Mouse (Mus musculus): ENCODE measurements around the gene Med13l. TPM values are rescaled to one million over a fixed set of nuclear protein-coding genes. Genes with fewer than 3 reads are reported as not detected.

The Med13l gene
- total RNA-seq, 2 experiments from 2014 or later: 25.1 to 25.6 TPM

- DNase-seq (ENCODE audit: low spot score): peak; percentile 39
These were observed 213.4 kb downstream of the Med13l start for GRCm38 (mm10) chr5:118773866-118774265.

GRCm38 (mm10) chr5:118776396-118776795 is 215.9 kb downstream of the Med13l start:
- DNase-seq (ENCODE audit: low spot score): no peak

GRCm38 (mm10) chr5:118781598-118781997 is 221.1 kb downstream of the Med13l start:
- peak; percentile 84 for DNase-seq (ENCODE audit: low spot score)

DNA sequence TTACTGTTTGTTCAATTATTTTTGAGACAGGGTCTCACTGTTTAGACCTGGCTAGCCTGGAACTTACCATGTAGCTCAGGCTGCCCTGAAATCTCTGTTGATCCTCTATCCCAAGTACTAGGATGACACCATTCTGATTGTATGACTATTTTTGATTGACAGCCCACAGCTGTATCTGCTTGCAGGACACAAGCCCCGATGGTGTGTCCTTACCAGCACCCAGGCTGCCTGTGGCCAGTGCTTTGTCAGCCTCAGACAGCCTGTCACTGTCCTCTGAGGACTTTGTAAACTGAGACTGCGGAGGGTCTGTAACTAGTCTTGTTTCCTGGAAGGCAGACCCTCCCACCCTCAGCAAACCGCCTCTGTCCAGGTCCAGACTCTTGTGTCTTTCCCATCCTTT is 221.7 kb downstream of the Med13l start:
- peak; percentile 50 for DNase-seq (ENCODE audit: low spot score)

DNA sequence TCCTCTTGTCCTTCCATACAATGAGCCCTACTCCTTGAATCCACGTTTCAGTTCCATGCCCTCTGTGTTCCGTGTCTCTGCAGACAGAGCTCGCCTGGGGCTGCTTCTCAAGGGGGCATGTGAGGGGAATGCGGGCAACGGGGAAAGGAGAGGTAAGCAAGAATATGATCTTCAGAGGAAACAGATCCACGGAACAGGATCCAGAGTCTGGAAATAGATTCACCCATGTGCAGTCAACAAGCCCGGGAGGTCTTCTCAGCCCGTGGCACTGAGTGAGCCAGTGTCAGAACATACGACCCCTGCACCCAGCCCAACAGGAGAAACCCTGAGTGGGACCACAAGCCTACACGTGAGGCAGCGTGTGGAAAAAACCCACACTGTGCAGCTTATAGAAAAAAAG is 228.7 kb downstream of the Med13l start:
- DNase-seq (ENCODE audit: low spot score): peak; percentile 66

DNA sequence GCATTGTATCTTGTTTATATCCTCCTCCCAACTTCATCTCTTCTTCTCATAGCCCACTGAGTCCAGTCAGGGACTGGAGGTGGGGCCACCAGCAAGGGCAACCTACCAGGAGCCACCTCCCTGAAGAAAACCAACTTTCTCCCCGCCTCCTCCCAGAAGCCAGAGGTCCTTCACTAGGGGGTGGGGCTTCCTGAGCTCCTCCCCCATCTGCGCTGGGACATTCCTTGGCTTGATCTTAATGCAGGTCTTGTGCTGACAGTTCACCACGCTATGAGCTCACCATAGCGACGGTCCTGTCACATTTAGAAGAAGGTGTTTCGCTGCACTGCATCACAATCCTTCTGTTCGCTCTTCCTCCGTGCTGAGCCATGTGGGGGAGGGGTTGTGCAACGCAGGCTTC is 229.3 kb downstream of the Med13l start:
- peak; percentile 77 for DNase-seq (ENCODE audit: low spot score)

- no peak for DNase-seq (ENCODE audit: low spot score)
These were observed 237.3 kb downstream of the Med13l start for GRCm38 (mm10) chr5:118797811-118798210.

- no peak for DNase-seq (ENCODE audit: low spot score)
These were observed 241.1 kb downstream of the Med13l start for GRCm38 (mm10) chr5:118801592-118801991.

DNA sequence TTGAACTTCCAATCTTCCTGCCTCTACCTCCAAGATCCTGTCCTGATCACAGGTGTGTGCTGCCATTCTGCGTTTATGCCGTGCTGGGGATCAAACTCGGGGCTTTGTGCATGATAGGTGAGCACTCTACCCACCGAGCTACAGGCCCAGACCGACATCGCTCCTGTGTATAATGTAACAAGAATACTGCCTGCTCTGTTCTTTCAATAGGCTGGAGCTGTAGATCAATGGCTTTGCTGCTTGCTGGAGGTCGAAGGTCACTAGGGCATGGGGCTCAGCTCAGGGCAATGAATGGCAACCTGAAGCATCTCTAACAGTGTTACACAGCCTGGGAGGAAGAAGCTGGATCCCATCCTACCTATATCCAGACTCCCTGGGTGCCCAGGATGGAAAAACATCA is 241.6 kb downstream of the Med13l start:
- DNase-seq (ENCODE audit: low spot score): no peak

- DNase-seq (ENCODE audit: low spot score): no peak
These were observed 248.5 kb downstream of the Med13l start for GRCm38 (mm10) chr5:118808946-118809345.

DNA sequence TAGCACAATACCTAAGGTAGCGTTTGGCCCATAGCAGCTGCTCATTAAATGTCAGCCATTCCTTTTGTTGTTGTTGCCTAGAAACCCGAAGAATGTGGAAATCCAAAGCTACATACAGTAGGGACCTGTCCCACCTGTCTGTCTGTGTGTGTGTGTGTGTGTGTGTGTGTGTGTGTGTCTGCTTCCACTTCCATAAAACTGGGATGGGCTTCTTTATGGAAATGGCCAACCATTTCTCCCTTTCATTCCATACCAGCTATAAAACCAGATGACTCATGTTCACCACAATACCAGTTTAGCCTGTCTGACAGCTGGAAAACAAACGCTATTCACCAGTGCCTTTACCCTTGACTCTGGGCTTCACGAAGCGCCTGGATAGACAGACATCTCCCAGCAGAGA is 249.1 kb downstream of the Med13l start:
- DNase-seq (ENCODE audit: low spot score): no peak

DNA sequence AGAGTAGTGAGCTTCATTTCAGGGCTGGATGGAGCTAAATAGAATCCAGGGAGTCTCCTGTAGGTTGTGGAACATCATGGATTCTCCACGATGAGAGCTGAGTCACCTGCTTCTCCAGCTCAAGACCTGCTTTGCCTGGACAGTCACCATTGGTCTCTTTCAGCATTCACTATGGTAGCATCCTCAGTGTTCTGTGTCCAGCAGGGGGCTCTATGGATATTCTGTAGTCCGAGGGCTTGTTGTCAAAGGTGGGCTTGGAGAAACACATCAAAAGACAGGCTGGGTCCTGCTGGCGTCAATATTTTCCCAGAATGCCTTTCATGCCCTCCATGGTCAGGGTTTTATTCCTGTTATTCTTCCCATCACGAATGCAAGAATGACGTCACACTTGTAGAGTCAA is 251.2 kb downstream of the Med13l start:
- DNase-seq (ENCODE audit: low spot score): no peak

DNA sequence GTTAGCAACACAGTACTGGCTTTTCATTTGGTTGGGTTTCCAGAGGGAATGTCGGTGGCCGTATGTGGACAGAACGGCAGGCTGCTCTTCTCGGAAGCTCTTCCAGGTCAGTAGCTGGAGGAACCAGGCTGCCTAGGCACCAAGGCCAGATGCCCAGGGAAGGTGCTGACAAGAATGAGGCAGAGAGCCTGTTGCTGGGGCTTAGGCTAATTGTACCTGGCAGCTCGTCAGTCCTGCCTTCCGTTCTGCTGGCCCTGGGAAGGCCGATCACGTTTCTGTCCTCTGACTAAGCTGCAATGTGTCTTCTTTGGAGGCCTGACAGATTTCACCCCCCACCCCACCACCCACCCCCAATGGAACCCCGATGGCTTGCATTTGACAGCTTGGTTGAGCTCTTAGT is 251.9 kb downstream of the Med13l start:
- DNase-seq (ENCODE audit: low spot score): peak; percentile 72

GRCm38 (mm10) chr5:118812947-118813401 is 252.5 kb downstream of the Med13l start:
- DNase-seq (ENCODE audit: low spot score): peak; percentile 68

DNA sequence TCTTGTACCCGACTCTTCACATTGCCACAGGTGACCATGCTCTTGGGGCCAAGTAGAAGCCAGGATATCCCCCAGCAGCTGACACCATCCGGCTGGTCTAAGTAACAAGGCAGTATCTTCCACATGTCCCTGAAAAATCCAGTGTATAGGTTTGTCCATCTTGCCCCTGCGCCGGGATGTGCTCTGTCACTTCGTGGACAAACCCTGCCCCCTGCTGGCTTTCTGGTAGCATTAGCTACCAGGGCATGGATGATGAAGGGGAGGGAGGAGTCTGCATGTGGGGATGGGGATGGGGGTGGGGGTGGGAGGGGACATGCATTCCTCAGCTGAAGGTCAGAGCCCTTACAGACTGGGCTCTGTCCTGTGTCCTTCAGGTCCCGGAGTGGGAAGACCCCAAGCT is 253.6 kb downstream of the Med13l start:
- DNase-seq (ENCODE audit: low spot score): peak; percentile 57
